Mouse (Mus musculus): ENCODE results near the gene E130218I03Rik. TPM values are rescaled to one million over a fixed set of nuclear protein-coding genes. Genes with fewer than 3 reads are reported as not detected.

The E130218I03Rik gene
- polyA plus RNA-seq, 1 experiment, result not detected

DNA sequence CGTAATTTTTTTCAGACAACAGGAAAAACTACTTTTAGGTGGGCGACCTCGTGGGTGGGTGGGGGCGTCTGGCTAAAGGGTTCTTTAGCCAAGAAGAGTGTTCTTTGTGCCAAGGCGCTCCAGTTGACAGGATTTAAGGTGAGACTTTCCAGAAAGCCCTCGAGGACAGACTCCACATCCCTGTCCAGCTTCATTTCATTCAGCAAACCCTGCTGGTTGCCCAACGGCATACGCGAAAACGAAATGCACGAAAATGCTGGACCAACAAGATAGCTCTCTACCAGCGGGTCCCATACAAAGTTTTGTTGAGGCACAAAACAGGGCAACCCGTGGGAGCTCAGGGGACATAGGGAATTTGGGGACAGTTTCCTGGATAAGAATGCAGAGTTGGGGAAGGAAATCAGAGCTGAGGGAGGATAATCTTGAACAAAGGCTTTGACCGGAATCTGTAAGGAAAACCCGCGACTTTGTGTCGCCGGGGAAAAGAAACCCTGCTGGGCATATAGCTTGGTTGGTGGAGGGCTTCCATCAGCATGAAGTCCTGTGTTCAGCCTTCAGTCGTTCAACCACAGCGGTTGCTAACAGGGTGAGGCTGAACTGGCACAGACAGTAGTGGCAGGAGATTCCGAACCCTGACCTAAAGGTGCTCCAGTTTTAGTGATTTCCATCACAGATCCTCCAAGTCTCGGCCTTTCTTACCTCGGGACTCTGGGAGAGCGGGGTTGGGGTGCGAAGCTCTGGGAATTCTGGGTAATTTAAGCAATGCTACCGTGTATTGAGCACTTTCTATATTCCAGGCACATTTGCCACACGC is 6.9 kb downstream of the E130218I03Rik start:
- Histone ChIP-seq H3K4me1 (ENCODE audit: control insufficient read depth) (peaks cover 32% of the 10 kb centered on the region), H3K4me3 (replicated peaks) (no peak overlapping the region), H3K36me3 (ENCODE audit: control insufficient read depth) (no peaks in the 10 kb centered on the region), H3K9me3 (ENCODE audit: control insufficient read depth, low read length) (peaks cover 3% of the 10 kb centered on the region; the same call in 1 of the 2 replicates), H3K27me3 (ENCODE audit: control insufficient read depth) (peaks cover 93% of the 10 kb centered on the region)
- TF ChIP-seq TAL1 (IDR thresholded peaks at IDR 0.05; ENCODE audit: low read length) (no peak), GATA1 (IDR thresholded peaks at IDR 0.05; ENCODE audit: low read length) (no peak)

DNA sequence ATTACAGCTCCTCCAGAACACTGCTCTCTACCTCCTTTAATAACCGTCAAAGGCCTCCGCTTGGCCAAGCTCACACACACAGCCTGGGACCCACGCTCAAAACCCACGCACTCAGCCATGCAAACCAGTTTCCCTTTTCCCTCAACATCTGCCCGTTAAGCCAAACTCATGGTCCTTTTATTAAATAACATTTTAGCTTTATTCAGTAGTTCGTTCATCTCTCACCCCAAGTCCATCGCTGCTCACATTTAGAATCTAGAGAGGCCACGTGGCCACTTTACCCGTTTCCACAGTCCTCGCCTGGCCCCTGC is 7.4 kb downstream of the E130218I03Rik start:
- Histone ChIP-seq H3K36me3 (ENCODE audit: control insufficient read depth) (no peaks in the 10 kb centered on the region), H3K9me3 (ENCODE audit: control insufficient read depth, low read length) (peaks cover 3% of the 10 kb centered on the region; the same call in 1 of the 2 replicates), H3K4me1 (ENCODE audit: control insufficient read depth) (peaks cover 26% of the 10 kb centered on the region), H3K4me3 (replicated peaks) (no peak overlapping the region), H3K27me3 (ENCODE audit: control insufficient read depth) (peaks cover 96% of the 10 kb centered on the region)
- TF ChIP-seq GATA1 (IDR thresholded peaks at IDR 0.05; ENCODE audit: low read length), result no peak
- TF ChIP-seq TAL1 (IDR thresholded peaks at IDR 0.05; ENCODE audit: low read length), result no peak

DNA sequence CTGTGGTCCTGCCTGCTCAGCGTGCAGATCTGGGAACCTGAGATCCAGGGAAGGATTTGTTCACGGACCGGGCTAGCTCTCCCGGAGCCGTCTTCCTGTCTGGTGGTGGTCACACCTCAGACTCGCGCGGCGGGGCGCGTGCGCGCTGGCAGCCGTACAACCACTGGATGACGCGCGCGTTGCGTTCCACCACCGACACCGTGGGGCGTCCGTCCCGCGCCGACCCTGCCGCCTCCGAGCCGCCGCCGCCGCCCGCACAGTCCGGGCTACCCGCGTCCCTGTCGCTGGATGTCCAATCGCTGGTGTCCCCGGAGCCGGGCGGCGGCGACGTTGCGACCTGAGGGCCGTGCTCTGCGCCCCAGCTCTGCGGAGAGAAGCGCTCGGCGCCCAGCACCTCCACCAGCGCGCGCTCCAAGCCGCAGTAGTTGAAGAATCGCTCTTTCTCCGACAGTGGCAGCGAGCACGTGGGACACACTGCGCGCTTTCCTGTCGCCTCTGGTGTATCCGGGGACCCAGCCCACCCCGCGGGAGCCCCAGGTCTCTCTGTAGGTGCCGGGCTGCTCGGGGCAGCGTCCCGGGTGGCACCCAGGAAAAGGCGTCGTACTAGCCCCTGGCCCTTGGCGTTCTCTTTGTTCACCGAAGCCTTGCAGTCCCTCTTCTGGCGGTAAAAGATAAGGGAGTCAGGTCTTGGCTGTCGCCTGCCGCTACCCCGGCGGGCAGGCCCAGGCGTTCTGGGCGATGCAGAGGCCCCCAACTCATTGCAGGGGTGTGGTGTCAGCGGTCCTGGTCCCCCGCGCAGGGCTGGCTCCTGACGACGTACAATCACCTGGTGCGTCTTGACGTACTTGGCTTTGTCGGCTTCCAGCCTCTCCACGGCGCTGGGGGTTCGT is 8.0 kb downstream of the E130218I03Rik start:
- Histone ChIP-seq H3K36me3 (ENCODE audit: control insufficient read depth) (no peaks in the 10 kb centered on the region), H3K4me1 (ENCODE audit: control insufficient read depth) (peaks cover 25% of the 10 kb centered on the region), H3K9me3 (ENCODE audit: control insufficient read depth, low read length) (peaks cover 3% of the 10 kb centered on the region; the same call in 1 of the 2 replicates), H3K27me3 (ENCODE audit: control insufficient read depth) (peaks cover 97% of the 10 kb centered on the region), H3K4me3 (replicated peaks) (no peak overlapping the region)
- TF ChIP-seq TAL1 (IDR thresholded peaks at IDR 0.05; ENCODE audit: low read length) (no peak), GATA1 (IDR thresholded peaks at IDR 0.05; ENCODE audit: low read length) (no peak)

- Histone ChIP-seq H3K4me1 (ENCODE audit: control insufficient read depth) (peaks cover 25% of the 10 kb centered on the region), H3K4me3 (replicated peaks) (no peak overlapping the region), H3K27me3 (ENCODE audit: control insufficient read depth) (peaks cover 88% of the 10 kb centered on the region), H3K9me3 (ENCODE audit: control insufficient read depth, low read length) (peaks cover 3% of the 10 kb centered on the region; the same call in 1 of the 2 replicates), H3K36me3 (ENCODE audit: control insufficient read depth) (no peaks in the 10 kb centered on the region)
- TF ChIP-seq GATA1 (IDR thresholded peaks at IDR 0.05; ENCODE audit: low read length) (no peak), TAL1 (IDR thresholded peaks at IDR 0.05; ENCODE audit: low read length) (no peak)
These were observed 8.9 kb downstream of the E130218I03Rik start for GRCm38 (mm10) chr4:134252131-134252910.

GRCm38 (mm10) chr4:134252911-134253721 is 9.7 kb downstream of the E130218I03Rik start:
- Histone ChIP-seq H3K4me1 (ENCODE audit: control insufficient read depth) (peaks cover 25% of the 10 kb centered on the region), H3K36me3 (ENCODE audit: control insufficient read depth) (no peaks in the 10 kb centered on the region), H3K4me3 (replicated peaks) (no peak overlapping the region), H3K9me3 (ENCODE audit: control insufficient read depth, low read length) (peaks cover 3% of the 10 kb centered on the region; the same call in 1 of the 2 replicates), H3K27me3 (ENCODE audit: control insufficient read depth) (peaks cover 80% of the 10 kb centered on the region)
- no peak for TF ChIP-seq GATA1 (IDR thresholded peaks at IDR 0.05; ENCODE audit: low read length)
- no peak for TF ChIP-seq TAL1 (IDR thresholded peaks at IDR 0.05; ENCODE audit: low read length)

DNA sequence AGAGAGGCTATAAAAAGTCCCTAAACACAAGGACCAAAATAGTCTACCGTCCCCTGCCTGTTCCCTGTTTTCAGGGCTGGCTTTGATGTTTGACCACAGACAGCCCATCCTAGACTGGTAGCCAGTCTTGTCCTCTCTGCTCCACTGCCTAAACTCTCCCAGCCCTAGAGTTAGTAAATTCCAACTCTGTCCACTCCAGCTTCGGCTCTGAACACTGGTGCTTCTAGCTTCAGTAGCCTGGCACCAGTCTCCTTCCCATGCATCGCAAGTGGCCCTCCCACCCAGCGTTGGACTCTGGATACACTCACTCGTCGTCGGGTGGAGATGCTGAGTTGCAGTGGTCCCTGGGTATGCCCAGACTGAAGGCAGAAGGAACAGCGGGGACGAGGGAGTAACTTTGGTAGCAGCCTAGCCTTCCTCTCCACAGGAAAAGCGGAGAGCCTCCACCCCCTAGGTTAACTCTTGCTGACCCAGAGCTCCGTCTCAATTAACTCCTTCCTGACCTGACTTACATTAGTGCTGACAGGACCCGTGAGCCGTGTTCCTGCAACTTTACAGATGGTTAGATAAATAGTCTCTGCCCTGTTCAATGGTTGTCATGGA is 10.4 kb downstream of the E130218I03Rik start, which contains the start of gene Grrp1:
Gene Grrp1 (minus strand): TSS at position 385 of the 603 bp plus-strand sequence.
- peaks cover 73% of the 10 kb centered on the region for H3K27me3 ChIP-seq (ENCODE audit: control insufficient read depth)
- H3K36me3 ChIP-seq (ENCODE audit: control insufficient read depth), result no peaks in the 10 kb centered on the region
- H3K9me3 ChIP-seq (ENCODE audit: control insufficient read depth, low read length), result peaks cover 3% of the 10 kb centered on the region; the same call in 1 of the 2 replicates
- no peak within 1 kb of the TSS for H3K4me3 ChIP-seq (replicated peaks)
- TF ChIP-seq TAL1 (IDR thresholded peaks at IDR 0.05; ENCODE audit: low read length) (no peak), GATA1 (IDR thresholded peaks at IDR 0.05; ENCODE audit: low read length) (no peak)
- H3K4me1 ChIP-seq (ENCODE audit: control insufficient read depth), result peaks cover 25% of the 10 kb centered on the region

DNA sequence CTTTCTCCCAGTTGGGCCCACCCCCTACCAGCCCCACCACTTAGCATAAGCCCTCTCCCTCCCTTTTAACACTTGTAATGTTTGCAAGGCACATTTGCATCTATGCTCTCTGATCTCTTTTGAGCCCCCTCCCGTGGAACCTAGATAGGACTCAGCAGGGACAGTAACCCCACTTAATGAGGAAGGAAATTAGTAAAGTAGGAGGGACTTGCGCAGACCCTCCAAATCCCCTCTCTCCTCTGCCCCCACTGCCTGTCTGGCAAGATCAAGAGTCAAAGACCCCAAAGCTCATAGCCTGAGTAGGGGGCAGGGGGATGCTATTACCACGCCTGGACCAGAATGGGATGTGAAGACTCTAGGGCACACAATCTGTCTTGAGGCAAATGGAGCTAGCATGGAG is 11.4 kb downstream of the E130218I03Rik start:
- no peak for TF ChIP-seq TAL1 (IDR thresholded peaks at IDR 0.05; ENCODE audit: low read length)
- TF ChIP-seq GATA1 (IDR thresholded peaks at IDR 0.05; ENCODE audit: low read length), result no peak
- Histone ChIP-seq H3K4me3 (replicated peaks) (no peak overlapping the region), H3K36me3 (ENCODE audit: control insufficient read depth) (no peaks in the 10 kb centered on the region), H3K4me1 (ENCODE audit: control insufficient read depth) (peaks cover 21% of the 10 kb centered on the region), H3K27me3 (ENCODE audit: control insufficient read depth) (peaks cover 63% of the 10 kb centered on the region), H3K9me3 (ENCODE audit: control insufficient read depth, low read length) (peaks cover 3% of the 10 kb centered on the region; the same call in 1 of the 2 replicates)

All from erythroblast, embryonic 14.5 days (primary cell).